Mouse (Mus musculus): Measurements from ENCODE around the gene Magi3. TPM values are rescaled to one million over a fixed set of nuclear protein-coding genes. Genes with fewer than 3 reads are reported as not detected.

Gene Magi3
- polyA plus RNA-seq (2012; rRNA removed), result 3.7 and 4.5 TPM in 2 replicates

DNA sequence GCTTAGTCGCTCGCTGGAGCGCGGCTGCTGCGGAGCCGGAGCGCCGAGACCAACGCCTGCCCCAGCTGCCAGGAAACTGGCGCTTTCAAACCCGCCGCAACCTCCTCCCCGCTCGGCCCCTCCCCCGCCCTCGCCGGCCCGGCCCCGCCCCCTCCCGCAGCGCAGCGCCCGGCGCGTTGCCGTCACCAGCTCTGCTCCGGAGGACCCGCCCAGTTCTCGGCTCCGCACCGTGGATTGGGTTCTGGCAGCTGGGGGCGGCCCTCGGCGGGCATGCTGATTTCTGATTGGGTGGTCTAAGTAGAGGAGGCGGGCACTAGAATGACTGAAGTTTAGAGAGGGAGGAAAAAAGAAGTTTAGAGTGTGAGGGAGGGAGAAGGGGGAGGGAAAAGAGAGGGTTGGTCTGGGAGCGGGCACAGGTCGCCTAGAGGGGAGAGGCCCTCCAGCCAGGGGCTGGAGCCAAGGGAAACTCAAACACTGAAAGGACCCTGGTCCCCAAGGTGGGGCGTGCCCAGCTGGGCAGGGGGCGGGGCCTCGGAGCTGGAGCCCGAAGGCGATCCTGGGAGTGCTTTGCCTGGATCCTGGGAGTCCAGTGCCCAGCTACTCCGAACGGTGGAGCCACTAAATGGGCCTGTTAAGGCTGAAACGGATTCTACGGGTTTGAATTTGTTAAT is at the start of gene Magi3:
Magi3 (minus strand) TSS at position 80 of the 671 bp plus-strand sequence.

DNA sequence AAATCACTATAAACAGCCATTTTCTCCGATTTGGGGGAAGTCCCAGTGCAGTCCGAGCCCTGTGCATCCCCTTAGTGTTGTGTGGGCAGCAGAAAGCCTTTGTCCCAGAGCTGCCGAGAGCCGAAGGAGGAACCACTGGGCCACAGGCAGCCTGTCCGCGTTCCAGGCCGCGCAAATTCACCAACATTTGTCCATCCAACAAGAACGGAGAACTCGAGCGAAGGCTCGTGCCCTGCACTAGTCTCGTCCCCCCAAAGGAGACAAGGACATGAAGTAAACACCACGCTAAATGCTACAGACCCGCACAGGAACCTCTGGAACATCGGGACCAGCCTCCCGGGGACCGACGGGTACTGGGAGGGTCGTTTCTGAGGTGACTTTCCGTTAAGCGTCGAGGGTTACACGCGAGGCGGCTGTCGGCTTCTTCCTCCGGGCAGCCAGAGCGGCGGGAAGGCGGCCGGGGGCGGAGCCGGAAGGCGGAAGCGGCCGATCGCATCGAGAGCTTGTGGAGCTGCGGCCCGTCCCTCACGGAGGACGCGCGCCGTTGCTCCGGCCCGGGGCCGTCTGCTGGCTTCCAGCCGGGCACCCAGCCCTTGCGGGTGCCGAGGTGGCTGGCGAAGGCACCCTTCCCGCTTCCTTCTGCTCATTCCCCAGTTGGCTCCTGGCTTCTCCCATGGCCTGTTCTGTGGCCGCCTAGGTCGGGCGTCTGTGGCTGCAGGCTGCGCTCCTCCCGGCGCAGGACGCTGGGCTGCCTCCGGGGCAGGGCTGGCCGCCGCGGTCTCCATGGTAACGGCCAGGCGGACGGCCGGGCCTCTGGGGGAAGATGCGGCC is 252.1 kb downstream of the Magi3 start, which contains the start of gene Phtf1:
Phtf1 (plus strand) TSS at position 250 of the 831 bp plus-strand sequence.

Data from liver, embryonic 18 days (tissue).